Mouse (Mus musculus): Measurements from ENCODE around the gene Shisa8.

The Shisa8 gene

DNA sequence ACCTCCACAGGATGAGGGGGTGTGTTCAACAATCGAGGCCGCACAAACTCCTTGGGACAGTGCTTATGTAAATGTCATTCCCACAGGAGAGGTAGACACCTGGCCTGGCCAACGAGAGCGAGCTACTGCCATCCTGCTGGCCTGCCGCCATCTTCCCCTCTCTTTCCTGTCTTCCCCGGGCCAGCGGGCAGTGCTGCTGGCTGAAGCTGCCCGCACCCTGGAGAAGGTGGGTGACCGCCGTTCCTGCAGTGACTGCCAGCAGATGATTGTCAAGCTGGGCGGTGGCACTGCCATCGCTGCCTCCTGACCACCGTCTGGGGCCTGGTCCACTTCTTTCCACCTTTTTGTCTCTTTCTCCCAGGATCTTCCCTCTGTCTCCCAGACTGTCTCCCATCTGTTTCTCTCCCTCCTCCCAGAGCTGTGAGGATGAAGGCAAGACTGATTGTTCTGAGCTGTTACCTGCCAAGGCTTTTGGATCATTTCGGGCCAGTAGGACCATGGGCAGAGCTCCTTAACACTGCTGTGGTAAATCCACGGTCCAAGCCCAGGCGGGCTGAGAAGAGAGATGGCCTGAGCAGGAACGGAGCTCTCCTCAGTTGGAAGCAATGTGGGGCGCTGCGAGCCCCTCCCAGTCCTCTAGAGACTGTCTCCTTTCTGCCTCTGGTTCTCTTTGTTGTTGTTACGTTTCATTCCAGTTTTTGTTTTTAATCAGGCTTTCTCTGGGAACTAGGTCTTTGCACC lies 8.8 kb downstream of the Shisa8 start:
- peak; percentile 85 to 87 for DNase-seq

DNA sequence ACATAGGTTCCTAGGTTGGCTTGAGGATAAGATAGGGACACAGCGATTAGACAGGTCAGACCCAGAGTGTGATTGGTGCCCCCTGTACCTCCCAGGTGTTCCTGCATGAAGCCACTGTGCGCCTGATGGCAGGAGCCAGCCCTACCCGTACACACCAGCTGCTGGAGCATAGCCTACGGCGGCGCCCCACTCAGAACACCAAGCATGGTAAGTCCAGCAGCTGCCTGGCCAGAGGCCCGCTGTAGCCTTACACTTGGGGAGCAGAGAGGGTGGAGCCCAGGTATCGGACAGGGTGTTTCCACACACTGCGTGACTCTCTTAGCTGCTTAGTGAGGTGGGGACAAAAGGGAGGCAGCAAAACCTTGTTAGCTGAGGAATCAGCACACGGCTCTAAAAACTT lies 9.5 kb downstream of the Shisa8 start:
- peak; percentile 35 to 48 for DNase-seq

DNA sequence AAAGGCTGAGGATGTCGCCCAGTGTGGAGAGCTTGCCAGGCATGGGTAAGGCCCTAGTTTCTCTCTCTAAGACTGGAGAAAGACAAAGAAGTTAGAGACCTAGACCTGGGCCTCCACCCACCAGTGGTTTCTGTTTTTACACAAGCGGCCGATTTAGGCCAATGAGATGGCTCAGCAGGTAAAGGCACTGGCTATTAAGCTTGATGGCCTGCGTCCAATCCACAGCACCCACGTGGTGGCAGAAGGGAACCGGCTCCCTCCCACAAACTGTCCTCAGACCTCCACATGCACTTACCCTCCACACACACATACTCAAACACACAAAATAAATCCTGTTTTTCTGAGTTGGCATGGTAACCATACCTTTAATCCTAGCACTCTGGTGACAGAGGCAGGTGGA lies 10.5 kb downstream of the Shisa8 start:
- DNase-seq = peak; percentile 32 to 36

DNA sequence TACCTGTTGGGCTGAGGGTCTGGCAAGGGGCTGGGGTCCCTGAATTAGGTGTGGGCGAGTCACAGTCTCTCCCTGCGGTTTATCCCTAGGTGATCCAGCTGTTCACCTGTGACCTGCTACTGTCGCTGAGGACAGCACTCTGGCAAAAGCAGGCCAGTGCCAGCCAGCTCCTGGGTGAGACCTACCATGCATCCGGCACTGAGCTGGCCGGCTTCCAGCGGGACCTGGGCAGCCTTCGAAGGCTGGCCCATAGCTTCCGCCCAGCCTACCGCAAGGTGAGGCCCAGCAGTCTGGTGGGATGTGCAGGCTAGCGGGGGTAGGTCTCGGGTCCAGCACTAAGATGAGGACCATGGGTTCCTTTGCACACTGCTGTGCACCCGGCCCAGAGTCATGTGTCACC lies 13.1 kb downstream of the Shisa8 start:
- DNase-seq = peak; percentile 37 to 59

DNA sequence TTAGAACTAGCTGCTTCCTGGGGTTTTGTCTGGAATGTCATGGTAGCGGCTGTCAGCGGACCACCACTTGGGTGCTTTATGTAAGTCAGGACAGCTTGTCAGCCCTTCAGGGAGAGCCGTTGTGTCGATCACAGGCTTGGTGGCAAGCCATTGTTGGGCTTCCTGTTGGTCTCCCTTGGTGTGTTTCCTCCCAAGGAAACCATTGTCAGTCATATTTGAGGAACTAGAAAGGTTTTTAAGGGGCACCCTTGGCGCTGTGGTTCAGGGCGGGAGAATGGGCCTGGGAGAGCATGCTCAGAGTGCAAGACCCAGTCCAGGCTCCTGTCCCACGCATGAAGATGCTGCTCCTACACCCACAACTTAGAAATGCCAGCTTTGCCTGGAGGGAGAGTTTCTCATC lies 14.3 kb downstream of the Shisa8 start:
- DNase-seq = no peak

DNA sequence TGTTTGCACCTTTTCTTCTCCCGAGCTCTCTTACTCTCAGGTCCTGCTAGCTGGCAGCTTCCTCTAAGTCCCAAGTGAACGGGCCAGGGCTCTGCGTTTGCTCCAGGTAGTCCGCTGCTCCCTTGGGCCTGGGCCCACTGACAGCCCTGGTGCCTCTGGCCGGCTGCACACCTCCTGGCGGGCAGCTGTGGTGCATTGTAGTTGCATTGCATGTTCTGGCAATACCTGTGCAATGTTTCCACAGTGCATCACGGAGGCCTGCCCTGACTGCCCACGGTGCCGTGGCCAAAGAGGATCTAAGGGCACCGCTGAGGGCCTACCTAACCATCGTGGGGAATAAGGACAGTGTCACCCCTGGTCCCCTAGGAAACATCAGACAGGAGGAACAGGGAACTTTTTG lies 14.7 kb downstream of the Shisa8 start:
- DNase-seq = no peak

DNA sequence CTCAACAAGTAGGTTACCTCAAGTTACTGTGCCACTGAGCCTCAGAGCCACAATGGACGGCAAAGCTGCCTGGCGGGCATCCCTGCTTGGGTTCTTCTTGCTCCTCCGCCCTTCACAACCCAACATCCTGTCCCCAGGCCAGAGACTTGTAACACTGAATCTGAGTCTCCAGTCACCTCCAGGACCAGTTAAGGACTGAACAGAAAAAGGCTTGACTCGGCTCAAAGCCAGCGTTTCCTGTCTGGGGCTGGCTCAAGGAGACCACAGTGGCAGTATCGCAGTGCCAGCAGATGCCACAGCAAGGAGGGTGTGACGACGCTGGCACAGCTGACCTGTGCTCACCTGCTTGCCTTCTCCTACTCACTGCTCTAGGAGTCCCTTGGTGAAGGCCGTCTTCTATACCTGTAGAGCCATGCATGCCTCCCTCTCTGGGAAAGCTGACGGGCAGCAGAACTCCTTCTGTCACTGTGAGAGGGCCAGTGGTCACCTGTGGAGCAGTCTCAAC lies 15.3 kb downstream of the Shisa8 start:
- peak in 1 of 2 experiments; percentile 28 for DNase-seq

DNA sequence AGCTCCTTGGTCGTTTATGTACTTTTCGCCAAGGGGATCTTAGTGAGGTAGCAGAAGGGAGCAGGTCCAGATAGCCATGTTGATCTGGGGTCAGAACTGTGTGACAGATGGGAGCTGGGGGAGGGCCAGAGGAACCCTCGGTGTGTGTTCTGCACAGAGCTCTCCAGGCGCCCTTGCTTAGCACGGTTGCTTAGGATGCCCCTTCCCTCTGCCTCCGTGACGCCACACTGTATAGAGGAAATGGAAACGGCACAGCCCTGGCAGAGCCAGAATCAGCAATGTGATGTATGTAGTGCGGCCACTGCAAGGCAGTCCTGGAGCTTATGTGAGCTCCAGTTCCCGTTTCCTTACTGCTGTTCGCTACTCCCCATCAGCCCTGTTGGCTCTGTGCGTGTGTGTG lies 16.3 kb downstream of the Shisa8 start:
- peak in 1 of 2 experiments; percentile 58 for DNase-seq

DNA sequence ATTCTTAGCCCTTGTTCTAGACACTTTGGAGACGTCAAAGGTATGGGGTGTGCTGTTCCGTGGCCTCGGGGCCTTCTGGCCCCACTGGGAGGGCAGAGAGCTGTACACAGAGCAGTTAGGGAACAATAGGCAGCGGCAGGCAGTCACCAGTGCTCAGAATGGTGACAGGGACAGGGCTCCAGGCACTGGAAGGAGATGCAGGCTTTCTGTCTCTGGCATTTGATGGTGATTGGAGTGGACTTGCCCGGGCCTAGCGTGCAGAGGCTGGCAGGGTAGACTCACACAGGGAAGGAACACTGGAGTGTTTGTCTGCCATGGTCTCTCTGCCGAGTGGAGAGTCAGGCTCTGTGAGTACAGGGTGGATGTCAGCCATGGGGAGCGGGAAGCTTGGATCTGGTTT lies 20.0 kb downstream of the Shisa8 start:
- DNase-seq = no peak

DNA sequence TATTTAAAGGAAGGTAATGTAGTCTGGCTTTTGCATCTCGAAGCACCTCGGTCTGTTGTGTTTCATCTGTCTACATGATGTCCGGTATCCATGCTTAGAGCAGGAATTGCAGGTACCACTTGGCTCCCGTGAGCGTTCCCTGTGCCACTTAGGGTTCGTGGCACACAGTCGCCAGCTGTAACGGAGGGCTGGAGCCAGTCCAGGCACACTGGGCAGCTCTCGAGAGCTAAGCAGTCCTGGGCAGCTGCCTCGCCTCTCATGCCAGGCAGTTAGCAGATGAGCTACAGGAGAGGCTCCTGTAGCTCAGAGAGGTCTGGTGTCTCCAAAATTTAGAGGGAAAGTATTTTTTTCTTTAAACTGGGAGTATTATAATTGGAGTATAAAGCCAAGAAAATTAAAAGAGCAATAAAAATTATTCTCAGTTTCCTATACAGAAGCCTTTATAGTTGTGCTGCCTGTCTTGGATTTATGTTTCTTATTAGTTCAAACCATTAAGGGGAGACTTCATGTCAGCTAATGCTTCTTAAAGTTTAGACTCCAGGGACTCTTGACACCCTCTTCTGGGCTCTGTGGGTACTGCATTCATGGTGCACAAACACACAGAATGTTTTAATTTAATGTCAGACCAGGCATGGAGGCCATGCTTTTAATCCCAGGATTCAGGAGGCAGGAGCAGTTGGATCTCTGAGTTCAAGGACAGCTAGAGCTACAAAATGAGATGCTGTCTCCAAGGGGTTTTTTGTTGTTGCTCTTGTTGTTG lies 24.0 kb downstream of the Shisa8 start:
- DNase-seq = peak in 1 of 2 experiments; percentile 43

DNA sequence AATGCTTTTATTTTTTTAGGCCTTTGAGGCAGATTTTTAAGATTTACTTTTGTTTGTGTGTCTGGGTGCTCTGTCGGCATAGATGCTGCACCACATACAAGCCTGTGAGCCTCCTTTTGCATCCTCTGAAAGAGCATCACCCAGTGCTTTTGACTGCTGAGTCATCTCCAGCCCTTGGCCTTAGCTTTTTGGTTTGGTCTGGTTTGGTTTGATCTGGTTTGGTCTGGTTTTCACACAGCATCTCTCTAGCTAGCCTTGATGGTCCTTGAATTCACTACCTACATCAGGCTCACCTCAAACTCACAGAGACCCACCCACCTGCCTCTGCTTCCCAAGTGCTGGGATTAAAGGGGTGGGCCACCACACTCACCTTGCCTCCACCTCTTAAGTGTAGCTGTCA lies 24.7 kb downstream of the Shisa8 start:
- no peak for DNase-seq

DNA sequence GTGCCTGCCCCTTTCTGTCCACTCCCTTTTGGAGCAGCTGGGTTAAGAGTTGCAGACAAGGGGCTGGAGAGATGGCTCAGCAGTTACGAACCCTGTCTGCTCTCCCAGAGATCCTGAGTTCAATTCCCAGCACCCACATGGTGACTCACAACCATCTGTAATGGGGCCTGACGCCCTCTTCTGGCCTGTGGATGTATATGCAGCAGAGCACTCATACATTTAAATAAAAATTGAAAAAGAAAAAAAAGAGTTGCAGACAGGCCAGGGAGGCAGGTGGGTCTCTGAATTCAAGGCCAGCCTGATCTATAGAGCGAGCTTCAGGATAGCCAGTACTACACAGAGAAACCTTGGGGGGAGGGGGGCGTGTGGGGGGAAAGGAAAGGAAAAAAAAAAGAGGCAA lies 25.2 kb downstream of the Shisa8 start:
- no peak for DNase-seq

DNA sequence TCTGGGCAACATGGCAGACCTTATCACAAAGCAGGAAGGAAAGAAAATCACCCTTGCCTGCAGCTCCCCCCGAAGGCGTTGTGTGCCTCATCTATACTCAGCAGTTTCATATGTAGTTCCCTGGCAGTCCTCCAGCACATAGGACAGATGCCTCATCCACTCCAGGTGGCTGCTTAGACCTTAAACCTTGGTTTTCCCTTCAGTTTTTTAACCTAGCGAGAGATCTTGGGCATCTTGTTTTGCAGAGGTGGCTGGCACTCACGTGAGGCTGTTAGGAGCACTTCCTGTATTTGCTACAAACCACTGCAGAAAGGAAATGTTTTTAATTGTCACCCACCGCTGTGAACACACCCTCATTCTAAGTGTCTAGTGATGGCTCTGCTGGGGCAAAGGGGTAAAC lies 25.7 kb downstream of the Shisa8 start:
- DNase-seq = no peak

DNA sequence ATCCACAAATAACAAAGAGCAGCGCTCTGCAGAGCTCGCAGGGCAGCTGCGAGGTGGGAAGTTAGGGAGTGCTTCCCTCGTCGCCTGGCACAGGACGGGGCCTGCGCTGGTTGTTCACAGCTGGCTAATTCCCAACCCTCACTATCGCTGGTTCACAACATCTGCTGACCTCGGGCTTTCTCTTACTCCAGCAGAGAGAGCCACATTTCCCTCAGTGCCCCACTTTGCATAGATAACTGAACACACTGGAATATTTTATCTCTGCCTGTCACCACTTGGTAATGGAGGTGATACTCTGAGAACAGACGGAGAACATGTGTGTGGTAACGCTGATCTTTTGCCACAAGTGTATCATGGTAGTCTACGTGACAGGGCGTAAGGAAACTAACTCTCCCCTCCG lies 26.5 kb downstream of the Shisa8 start:
- no peak for DNase-seq

DNA sequence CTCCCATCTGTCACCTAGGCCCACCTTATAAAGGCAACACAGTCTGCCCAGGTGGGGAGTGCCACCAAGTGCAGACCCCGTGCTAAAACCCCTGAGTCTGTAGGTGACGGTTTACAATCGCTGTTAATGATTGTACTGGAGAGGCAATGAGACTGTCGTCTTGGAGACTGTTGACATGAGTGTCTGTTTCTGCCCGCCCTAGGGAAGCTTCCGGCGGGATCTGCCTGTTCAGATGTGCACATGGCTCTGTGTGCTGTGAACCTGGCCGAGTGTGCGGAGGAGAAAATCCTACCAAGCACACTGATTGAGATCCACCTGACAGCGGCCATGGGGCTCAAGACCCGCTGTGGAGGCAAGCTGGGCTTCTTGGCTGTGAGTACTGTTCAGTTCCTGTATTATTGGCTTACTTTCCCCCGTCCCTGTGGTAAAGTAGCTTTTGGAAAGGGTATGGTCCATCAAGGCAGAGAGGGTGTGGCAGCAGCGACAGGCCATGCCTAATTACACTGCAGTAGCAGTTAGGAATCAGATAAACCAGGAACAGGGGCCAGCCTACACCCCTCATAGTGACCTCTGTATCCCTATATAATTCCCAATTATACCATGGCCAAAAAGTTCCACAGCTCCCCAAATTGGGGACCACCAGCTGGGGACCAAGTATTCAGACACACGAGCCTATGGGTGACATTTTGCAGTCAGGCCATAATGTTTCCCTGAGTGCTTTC lies 27.4 kb downstream of the Shisa8 start:
- no peak for DNase-seq

DNA sequence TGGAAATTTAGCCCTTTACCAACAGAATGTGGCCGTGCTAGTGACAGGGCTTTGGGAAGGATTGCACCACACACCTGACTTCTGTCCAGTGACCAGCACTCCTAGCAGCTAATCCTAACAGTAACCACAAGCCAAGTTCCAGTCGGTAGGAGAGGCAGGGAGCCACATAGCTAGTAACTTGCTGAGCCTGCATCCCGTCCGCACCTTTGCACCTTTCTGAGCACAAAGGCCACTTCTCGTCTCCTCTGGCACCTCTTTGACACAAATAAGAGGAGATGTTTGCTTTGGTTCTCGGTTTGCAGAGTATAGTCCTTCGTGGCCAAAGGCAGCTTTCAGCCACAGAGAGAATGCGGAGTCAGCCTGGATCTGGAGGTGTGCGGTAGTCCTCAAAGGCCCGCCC lies 28.0 kb downstream of the Shisa8 start:
- DNase-seq = no peak

DNA sequence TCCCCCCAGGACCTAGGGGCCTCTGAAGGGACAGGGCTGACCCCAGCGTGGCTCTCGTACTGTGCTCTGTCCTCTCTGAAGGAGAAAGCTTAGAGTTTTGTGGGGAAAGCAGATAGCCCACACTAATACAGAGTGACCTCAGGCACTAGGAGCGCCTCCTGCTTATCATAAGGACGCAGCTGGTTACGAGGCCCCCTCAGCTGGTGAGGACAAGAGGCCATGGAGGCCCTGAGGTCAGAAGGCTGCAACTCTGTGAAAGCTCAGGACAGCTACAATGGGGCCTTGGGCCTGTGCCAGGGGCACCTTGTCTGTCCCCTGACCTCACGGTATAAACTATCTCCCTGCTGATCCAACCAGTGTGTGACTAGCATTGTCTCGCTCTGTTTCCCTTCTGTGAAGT lies 28.4 kb downstream of the Shisa8 start:
- no peak for DNase-seq

DNA sequence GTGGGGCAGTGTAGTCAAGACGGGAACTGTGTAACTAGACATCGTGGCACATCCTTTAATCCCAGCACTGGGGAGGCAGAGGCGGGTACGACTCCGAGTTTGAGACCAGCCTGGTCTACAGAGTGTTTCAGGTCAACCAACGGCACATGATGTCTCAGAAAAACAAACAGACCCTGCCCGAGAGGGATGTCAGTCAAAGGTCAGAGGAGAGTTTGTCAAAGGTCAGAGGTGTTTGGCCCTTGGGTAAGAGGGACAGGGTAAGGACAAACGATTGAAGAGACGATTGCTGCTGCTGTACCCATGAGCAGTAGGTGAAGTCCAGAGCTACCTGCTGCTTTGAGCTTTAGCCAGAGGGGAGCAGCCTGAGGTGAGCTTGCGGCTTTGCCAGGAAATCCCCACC lies 29.0 kb downstream of the Shisa8 start:
- no peak for DNase-seq

DNA sequence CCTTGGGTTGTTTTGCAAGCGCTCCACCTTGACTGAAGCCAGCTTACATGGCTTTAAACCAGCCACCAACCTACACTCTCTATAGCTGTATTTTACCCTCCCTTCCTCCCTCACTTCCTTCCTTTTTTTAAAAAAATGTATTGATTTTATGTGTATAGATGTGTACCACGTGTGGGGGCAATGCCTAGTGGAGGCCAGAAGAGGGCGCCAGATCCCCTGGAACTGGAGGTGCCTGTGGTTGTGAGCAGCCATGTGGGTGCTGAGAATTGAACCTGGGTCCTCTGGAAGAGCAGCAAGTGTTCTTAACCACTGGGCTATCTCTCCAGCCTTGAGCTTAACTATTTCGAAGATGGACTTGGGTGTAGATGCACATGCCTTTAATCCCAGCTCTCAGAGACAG lies 30.3 kb downstream of the Shisa8 start:
- no peak for DNase-seq

DNA sequence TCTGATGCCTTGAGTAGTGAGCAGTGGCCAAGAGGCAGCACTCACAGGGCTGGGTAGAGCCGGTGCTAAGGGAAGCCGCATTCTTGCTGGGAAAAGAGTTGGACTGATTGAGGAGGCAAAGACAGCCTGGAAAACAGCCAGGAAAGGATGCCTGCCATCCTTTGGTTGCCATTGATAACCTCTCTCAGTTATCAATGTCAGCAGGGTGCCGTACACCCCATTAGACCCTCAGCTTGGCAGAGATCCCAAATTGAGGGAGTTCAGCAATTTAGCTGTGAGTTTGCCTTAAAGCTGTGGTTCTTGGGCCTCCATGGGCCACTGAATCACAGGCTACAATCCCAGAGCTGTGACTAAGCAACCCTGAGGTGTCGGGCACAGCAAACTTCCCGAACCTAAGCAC lies 31.5 kb downstream of the Shisa8 start:
- no peak for DNase-seq

DNA sequence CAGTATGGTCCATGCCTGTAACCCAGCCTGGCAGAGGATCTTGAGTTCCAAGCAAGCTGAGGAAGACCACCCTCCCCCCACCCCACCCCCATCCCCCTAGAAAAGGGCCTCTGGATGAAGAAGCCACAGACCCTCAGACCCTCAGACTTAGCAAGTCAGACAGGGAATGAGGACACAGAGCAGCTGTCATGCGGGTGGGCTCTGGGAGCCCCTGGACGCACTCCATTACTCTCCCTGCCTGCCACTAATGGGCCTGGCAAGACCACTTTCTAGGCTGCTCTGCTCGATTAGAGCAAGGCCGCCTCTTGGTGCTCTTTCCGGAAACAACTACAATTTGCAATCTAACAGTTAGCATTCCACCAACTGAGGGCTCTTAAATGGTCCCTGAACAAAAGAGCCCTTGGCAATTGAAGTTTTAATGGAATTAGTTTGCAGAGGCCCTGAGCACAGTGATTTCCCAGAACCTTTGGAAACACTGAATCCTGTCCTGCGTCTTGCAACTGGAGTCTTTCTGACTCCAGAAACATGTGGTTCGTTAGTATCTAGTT lies 34.8 kb downstream of the Shisa8 start:
- no peak for DNase-seq

DNA sequence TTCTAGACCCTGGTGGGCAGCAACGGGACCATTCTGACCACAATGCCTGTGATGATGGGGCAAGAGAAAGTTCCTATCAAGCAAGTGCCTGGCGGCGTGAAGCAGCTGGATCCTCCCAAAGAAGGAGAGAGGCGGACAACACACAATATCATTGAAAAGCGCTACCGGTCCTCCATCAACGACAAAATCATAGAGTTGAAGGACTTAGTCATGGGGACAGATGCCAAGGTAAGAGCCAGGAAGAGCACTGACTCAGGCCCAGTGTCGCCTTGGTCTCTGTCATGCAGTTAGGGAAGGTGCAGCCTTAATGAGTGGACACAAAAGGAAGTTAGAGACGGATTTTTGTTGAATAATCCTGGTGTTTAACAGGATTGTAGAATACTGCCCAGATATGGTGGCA lies 37.5 kb downstream of the Shisa8 start:
- DNase-seq = no peak

DNA sequence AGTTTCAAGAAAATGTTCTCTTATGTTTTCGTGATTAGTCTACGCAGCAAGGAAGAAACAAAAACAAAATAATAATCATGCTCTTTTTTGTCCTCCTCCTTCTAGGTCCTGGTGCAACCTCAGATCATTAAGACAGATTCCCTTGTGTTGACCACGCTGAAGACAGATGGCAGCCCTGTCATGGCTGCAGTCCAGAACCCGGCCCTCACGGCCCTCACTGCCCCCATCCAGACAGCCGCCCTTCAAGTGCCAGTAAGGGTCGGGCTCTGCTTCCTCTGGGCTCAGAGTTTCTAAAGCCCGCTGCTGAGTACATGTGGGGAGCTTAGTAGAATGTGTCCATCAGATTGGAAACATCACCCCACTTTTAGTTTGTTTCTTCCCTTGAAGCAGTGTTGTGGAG lies 40.0 kb downstream of the Shisa8 start:
- DNase-seq = peak; percentile 70
